Mouse (Mus musculus) gastrocnemius, postnatal 25 days (tissue): ENCODE results near the gene Gm960. TPM values are rescaled to one million over a fixed set of nuclear protein-coding genes. Genes with fewer than 3 reads are reported as not detected.
"Not testable (repeated sequence)": the region's sequence is repeated elsewhere in the genome, so short reads cannot be mapped to it uniquely, and the experiment has no call there.

ENCODE experiments used
- DNase-seq: peaks from one replicate; pipeline ENCODE4 v3.0.0; 2022
- microRNA-seq, 2 experiments: library from miRNA; unstranded; fragments of <30 nt; microRNA quantifications; one replicate each; pipeline ENCODE4 v1.2.0; 2021; ENCODE audit warnings: borderline replicate concordance in 2 of 2
- total RNA-seq, 2 experiments: library from RNA; stranded (reverse); gene quantifications; 1 replicate in 1 of 2; 2 replicates in 1 of 2; pipeline ENCODE4 v1.2.3; 2021

Gene Gm960
- total RNA-seq, 2 experiments from 2014 or later = not detected

DNA sequence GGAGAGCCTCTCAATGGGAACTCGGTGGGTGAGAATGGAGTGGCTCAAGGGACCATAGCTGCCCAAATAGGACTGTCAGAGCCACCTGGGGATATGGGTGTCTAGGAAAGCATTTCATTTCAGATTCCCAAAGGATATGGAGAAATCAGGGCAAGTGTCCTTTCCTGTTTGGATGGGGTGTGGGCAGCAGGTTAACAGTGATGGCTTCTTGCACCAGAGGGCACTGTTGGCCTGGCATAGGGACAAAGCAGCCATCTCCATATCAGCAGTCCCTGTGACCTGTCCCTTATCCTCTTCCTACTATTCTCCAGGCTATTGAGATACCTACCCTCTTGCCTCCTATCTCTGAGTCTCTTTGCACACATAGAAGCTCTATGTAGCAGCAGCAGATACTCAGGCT lies 109.4 kb downstream of the Gm960 start:
- no peak for DNase-seq

DNA sequence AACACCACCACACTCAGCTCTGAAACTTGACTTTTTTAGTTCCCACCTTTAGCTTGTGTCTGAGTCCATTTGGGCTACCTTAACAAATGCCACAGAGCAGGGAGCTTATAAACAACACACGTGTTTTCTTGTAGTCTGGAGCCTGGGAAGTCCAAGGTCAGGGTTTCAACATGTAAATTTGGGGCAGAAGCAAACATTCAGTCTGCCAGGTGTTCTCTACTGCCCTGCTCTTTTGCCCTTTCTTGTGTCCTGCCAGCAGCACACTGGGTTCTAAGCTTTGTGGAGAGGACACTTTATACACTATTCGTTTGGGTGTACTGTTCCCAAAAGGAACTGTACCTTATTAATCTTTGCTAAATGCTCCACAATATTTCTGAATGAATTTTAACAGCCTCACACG lies 110.0 kb downstream of the Gm960 start:
- DNase-seq = no peak

DNA sequence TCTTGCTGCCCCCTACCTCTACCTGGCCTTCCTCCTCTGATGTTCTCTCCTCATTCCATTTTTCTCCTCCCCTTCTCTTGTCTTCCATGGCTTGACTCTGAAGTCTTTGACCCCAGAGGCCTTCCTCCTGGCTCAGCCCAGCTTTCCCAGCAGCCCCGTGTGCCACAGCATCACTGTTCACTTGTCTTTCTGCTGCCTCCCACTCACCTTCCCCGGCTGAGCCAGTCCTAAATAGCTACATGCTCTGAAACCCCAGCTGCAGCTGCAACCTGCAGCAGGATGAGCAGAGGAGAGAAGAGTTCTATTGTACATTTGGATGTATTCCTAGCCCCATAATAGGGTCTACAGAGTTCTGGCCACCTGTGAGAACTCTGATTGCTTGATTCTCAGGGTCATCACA lies 111.0 kb downstream of the Gm960 start:
- DNase-seq = no peak

DNA sequence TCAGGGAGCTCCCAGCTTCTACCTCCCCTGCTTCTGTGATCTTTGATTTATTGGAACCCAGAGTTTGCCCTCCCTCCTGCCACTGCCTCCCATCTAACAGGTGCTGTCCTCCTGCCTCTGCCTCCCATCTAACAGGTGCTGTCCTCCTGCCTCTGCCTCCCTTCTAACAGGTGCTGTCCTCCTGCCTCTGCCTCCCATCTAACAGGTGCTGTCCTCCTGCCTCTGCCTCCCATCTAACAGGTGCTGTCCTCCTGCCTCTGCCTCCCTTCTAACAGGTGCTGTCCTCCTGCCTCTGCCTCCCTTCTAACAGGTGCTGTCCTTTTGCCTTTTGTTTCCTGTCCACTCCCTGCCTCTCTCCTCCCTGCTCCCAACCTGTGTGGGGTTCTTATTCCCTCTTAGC lies 111.7 kb downstream of the Gm960 start:
- not testable (repeated sequence) for DNase-seq

DNA sequence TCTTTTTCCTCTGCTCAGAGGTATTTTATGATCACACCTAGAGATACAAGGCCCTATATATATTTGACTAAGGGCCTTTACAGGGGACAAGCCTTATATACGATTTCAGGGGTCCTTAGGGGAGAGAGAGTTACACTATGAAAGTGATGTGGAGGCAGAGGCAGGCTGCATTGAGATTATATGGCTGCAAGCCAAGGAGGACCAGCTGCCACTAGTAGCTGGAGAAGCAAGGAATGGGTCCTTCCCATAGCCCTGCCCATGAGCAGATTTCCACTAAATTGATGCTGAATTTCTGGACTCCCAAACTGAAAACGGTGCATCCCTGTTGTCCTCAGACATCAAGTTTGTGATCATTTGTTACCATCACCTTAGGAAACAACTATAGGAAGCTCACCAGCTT lies 114.6 kb downstream of the Gm960 start:
- no peak for DNase-seq

DNA sequence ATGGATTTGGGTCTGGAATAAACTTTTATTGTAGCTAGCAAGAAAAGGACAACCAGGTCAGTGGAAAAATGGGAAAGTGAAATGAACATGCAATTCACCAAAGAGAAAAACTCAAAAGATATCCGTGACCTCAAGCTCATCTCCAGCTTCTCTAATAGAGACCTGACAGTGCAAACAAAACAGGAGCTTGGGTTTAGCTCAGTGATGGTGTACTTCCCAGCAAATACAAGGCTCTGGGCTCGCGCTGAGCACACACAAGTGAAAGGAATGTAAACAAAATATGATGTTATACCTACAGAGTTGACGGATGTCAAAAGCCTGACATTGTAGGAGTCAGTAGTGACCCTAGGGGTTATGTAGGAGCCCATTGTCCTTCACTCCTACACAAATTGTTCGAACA lies 119.2 kb downstream of the Gm960 start:
- DNase-seq = no peak

DNA sequence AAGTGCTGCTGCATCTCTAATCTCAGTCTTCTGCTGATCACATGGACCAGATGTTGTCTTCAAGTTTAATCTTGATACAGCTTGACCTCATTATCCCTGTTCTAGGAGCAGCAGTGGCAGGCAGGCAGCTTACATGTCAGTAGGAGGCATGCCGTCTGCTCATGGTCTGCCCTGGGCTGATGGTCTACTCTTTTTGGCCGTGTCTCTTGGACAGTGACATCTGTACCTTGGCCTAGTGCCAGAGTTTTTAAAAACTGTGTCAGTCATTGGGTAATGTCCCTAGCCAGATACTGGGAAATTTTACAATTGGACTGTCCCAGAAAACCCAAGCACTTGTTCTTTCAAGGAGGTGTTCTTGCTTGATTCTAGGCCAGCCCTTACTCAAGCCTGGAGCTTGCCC lies 119.7 kb downstream of the Gm960 start:
- no peak for DNase-seq

Small RNA genes lying within 50 kb of the gene (microRNA-seq; reads per million reads assigned to microRNA genes)
- 0 reads per million in 2 experiments for gene Mir6986

Other genes starting within 250 kb of the Gm960 start
- gene Syt12, start 221.2 kb downstream of the Gm960 start, total RNA-seq = 1 to 10 TPM; 6.5 to 8.5 TPM
- under 1 TPM in 1 of 2 experiments, not detected in 1; 0.99 TPM for gene 2010003K11Rik, start 200.1 kb downstream of the Gm960 start, total RNA-seq
- gene Pcx, start 188.2 kb downstream of the Gm960 start, total RNA-seq = 10 to 100 TPM; 44.6 to 59.3 TPM
- 1 to 10 TPM; 1.4 to 1.5 TPM for gene Lrfn4, start 83.0 kb downstream of the Gm960 start, total RNA-seq
- 1 to 10 TPM; 3.9 to 6.5 TPM for gene Rce1, start 73.0 kb downstream of the Gm960 start, total RNA-seq
- gene Sptbn2, start 12.5 kb upstream of the Gm960 start, total RNA-seq = under 1 TPM; 0.08 to 0.31 TPM
- 1 to 10 TPM; 1.9 to 2.1 TPM for gene Rbm4b, start 57.8 kb upstream of the Gm960 start, total RNA-seq
- gene Rbm4, start 95.2 kb upstream of the Gm960 start, total RNA-seq = 10 to 100 TPM; 27.9 to 31.1 TPM
- gene Gm21992, start 112.9 kb upstream of the Gm960 start, total RNA-seq = 1 to 10 TPM; 8.9 to 9.4 TPM
- 10 to 100 TPM; 11.1 to 11.2 TPM for gene Rbm14, start 113.0 kb upstream of the Gm960 start, total RNA-seq
- gene Ccs, start 140.7 kb upstream of the Gm960 start, total RNA-seq = 10 to 100 TPM; 26.3 to 27.1 TPM
- gene Ccdc87, start 140.7 kb upstream of the Gm960 start, total RNA-seq = not detected
- 10 to 100 TPM; 28.4 to 41.6 TPM for gene Ctsf, start 156.5 kb upstream of the Gm960 start, total RNA-seq
- 1,000 to 10,000 TPM; 7,181 to 7,860 TPM for gene Actn3, start 179.2 kb upstream of the Gm960 start, total RNA-seq
- 1 to 10 TPM; 2.4 to 2.8 TPM for gene Zdhhc24, start 180.0 kb upstream of the Gm960 start, total RNA-seq
- gene Bbs1, start 208.0 kb upstream of the Gm960 start, total RNA-seq = 1 to 10 TPM; 1.6 to 2.6 TPM
- 10 to 100 TPM; 15.6 to 23.4 TPM for gene Dpp3, start 229.6 kb upstream of the Gm960 start, total RNA-seq
- 1 to 10 TPM in 1 of 2 experiments, under 1 TPM in 1; 0.87 to 1.2 TPM for gene Peli3, start 244.5 kb upstream of the Gm960 start, total RNA-seq